ENCODE assay signal across 8 mouse cellular contexts in genomic region chr11:58214391-58215048, GRCm38 (mm10). TPM values are rescaled to one million over a fixed set of nuclear protein-coding genes. Genes with fewer than 3 reads are reported as not detected.
DNase-seq lines count a peak whose midpoint lies in the region; ATAC-seq and TF ChIP-seq lines count a peak whose summit lies in the region.

No protein-coding gene starts in this region.

- 48% methylated on average over 17 of the region's 17 CpGs for WGBS in hindbrain, postnatal 0 days

- H3K9ac ChIP-seq in hindbrain, postnatal 0 days (replicated peaks; ENCODE audit: low read length) = 0 out of 2 replicates have a peak overlapping the region, but pooled peaks have one; percentile 25

- no peak for TF ChIP-seq CTCF in hindbrain, postnatal 0 days (IDR thresholded peaks at IDR 0.05; ENCODE audit: low read depth)

- ATAC-seq in hindbrain, postnatal 0 days = peak; percentile 58; the same call in 1 of the 2 replicates
- peak; percentile 94 for ATAC-seq in megakaryocyte, adult 5-6 weeks (ENCODE audit: poor library complexity, severe bottlenecking)

- no peaks in the 10 kb centered on the region for H3K27me3 ChIP-seq in hindbrain, postnatal 0 days (ENCODE audit: insufficient read depth, low read length)

- H3K27ac ChIP-seq in hindbrain, postnatal 0 days = no peak overlapping the region

- peak; percentile 89 for DNase-seq in Muller cell, postnatal 12 days (ENCODE audit: inconsistent ontology term)
- DNase-seq in embryo, embryonic 11 days = peak; percentile 61
- DNase-seq in gastrocnemius, postnatal 10 days = peak; percentile 79
- peak; percentile 31 for DNase-seq in hindbrain, postnatal 0 days (ENCODE audit: low spot score)
- peak; percentile 10 to 27 for DNase-seq in left cerebral cortex, adult 8-10 months (ENCODE audit: low spot score in 2 of 2)
- DNase-seq in right cerebral cortex, adult 18-20 months = peak; percentile 38
- DNase-seq in urinary bladder, postnatal 14 days (ENCODE audit: low spot score) = peak; percentile 83

- H3K4me2 ChIP-seq in hindbrain, postnatal 0 days (ENCODE audit: low read depth, low read length) = peak overlapping the region; percentile 47

- H3K4me3 ChIP-seq in hindbrain, postnatal 0 days (ENCODE audit: low read length) = peak overlapping the region; percentile 29

- H3K9me3 ChIP-seq in hindbrain, postnatal 0 days (ENCODE audit: low read length) = no peaks in the 10 kb centered on the region

- no peaks in the 10 kb centered on the region for H3K4me1 ChIP-seq in hindbrain, postnatal 0 days (ENCODE audit: insufficient read depth, low read length)

- H3K36me3 ChIP-seq in hindbrain, postnatal 0 days (ENCODE audit: insufficient read depth, low read length) = no peaks in the 10 kb centered on the region

RNA-seq across cellular contexts. Expression of gene Irgm2, which starts 15.1 kb away (rescaled TPM):
- 1 to 10 TPM; 7.1 to 7.5 TPM for total RNA-seq in gastrocnemius, postnatal 10 days (2021)
- 1.2 and 1.8 TPM in 2 replicates for total RNA-seq in hindbrain, postnatal 0 days (2014; rRNA removed)
- 0.80 and 1.6 TPM in 2 replicates for polyA plus RNA-seq in hindbrain, postnatal 0 days (2015; fragmentation: Nextera tagmentation; extraction: Ambion mirVana)
- 1 to 10 TPM; 2.0 to 3.3 (median 2.7) TPM for total RNA-seq in left cerebral cortex, adult 8-10 months (2022)
- total RNA-seq in megakaryocyte, adult 5-6 weeks (2015) = 19.7 and 23.3 TPM in 2 replicates
- total RNA-seq in megakaryocyte, adult 5-6 weeks (2017) = 18.2 and 18.7 TPM in 2 replicates

RNA-seq across cellular contexts. Expression of gene Igtp, which starts 15.2 kb away (rescaled TPM):
- total RNA-seq in gastrocnemius, postnatal 10 days (2021) = 1 to 10 TPM; 4.7 to 6.6 TPM
- total RNA-seq in hindbrain, postnatal 0 days (2014; rRNA removed) = 2.7 and 6.3 TPM in 2 replicates
- 2.1 and 3.0 TPM in 2 replicates for polyA plus RNA-seq in hindbrain, postnatal 0 days (2015; fragmentation: Nextera tagmentation; extraction: Ambion mirVana)
- total RNA-seq in left cerebral cortex, adult 8-10 months (2022) = 1 to 10 TPM; 4.5 to 6.8 (median 5.5) TPM
- total RNA-seq in megakaryocyte, adult 5-6 weeks (2015) = 21.0 and 23.8 TPM in 2 replicates
- total RNA-seq in megakaryocyte, adult 5-6 weeks (2017) = 14.0 and 16.0 TPM in 2 replicates

RNA-seq across cellular contexts. Expression of gene Mrpl22, which starts 43.1 kb away (rescaled TPM):
- total RNA-seq in gastrocnemius, postnatal 10 days (2021) = 10 to 100 TPM; 43.9 to 49.0 TPM
- 24.7 and 37.7 TPM in 2 replicates for total RNA-seq in hindbrain, postnatal 0 days (2014; rRNA removed)
- 98.8 and 98.9 TPM in 2 replicates for polyA plus RNA-seq in hindbrain, postnatal 0 days (2015; fragmentation: Nextera tagmentation; extraction: Ambion mirVana)
- 10 to 100 TPM; 25.9 to 37.3 (median 35.7) TPM for total RNA-seq in left cerebral cortex, adult 8-10 months (2022)
- total RNA-seq in megakaryocyte, adult 5-6 weeks (2015) = 45.0 and 47.8 TPM in 2 replicates
- total RNA-seq in megakaryocyte, adult 5-6 weeks (2017) = 29.6 and 31.8 TPM in 2 replicates

RNA-seq across cellular contexts. Expression of gene Gemin5, which starts 46.2 kb away (rescaled TPM):
- total RNA-seq in gastrocnemius, postnatal 10 days (2021) = 10 to 100 TPM; 10.8 to 14.6 TPM
- 19.6 and 21.2 TPM in 2 replicates for total RNA-seq in hindbrain, postnatal 0 days (2014; rRNA removed)
- polyA plus RNA-seq in hindbrain, postnatal 0 days (2015; fragmentation: Nextera tagmentation; extraction: Ambion mirVana) = 10.4 and 11.2 TPM in 2 replicates
- 10 to 100 TPM; 16.9 to 22.0 (median 19.8) TPM for total RNA-seq in left cerebral cortex, adult 8-10 months (2022)
- total RNA-seq in megakaryocyte, adult 5-6 weeks (2015) = 3.4 and 7.3 TPM in 2 replicates
- total RNA-seq in megakaryocyte, adult 5-6 weeks (2017) = 7.4 and 7.8 TPM in 2 replicates

Comparison
In these comparisons a context has a peak if more than half of its experiments do, and no peak if none do; other contexts are left out.
1. DNase-seq: peak in every context shown above with its lines; median percentile 89 in Muller cell, postnatal 12 days; 83 in urinary bladder, postnatal 14 days; 79 in gastrocnemius, postnatal 10 days; 61 in embryo, embryonic 11 days; 38 in right cerebral cortex, adult 18-20 months; 31 in hindbrain, postnatal 0 days; 18 in left cerebral cortex, adult 8-10 months.